Mouse (Mus musculus): ENCODE measurements around the gene Lrp8. TPM values are rescaled to one million over a fixed set of nuclear protein-coding genes. Genes with fewer than 3 reads are reported as not detected.

The Lrp8 gene
- polyA plus RNA-seq, 1 experiment from 2014 or later, result 33.5 TPM

Other genes with a start within 250 kb of the Lrp8 start
- 24.3 and 30.6 TPM in 2 replicates for gene Dmrtb1, start 118.0 kb upstream of the Lrp8 start, polyA plus RNA-seq (2014; fragmentation: Nextera tagmentation; extraction: Ambion mirVana)
- 151 and 175 TPM in 2 replicates for gene Magoh, start 77.5 kb downstream of the Lrp8 start, polyA plus RNA-seq (2014; fragmentation: Nextera tagmentation; extraction: Ambion mirVana)
- 116 and 127 TPM in 2 replicates for gene 0610037L13Rik, start 87.6 kb downstream of the Lrp8 start, polyA plus RNA-seq (2014; fragmentation: Nextera tagmentation; extraction: Ambion mirVana)
- gene Cpt2, start 121.3 kb downstream of the Lrp8 start, polyA plus RNA-seq (2014; fragmentation: Nextera tagmentation; extraction: Ambion mirVana), result 20.3 and 21.0 TPM in 2 replicates
- gene Slc1a7, start 166.1 kb downstream of the Lrp8 start, polyA plus RNA-seq (2014; fragmentation: Nextera tagmentation; extraction: Ambion mirVana), result not detected in 2 replicates

Data from forebrain, embryonic 14.5 days (tissue).